Mouse (Mus musculus) hindbrain, postnatal 0 days (tissue): Measurements from ENCODE around the gene Pla2g1b. TPM values are rescaled to one million over a fixed set of nuclear protein-coding genes. Genes with fewer than 3 reads are reported as not detected.

Experiments
- ATAC-seq: fragments of 200-750 bp; cut with Nextera tagmentation; 2 replicates; pipeline ENCODE4 v1.8.0; 2017; ENCODE audit warnings: mild to moderate bottlenecking, moderate TSS enrichment, moderate library complexity
- DNase-seq: peaks from one replicate; pipeline ENCODE4 v3.0.0-alpha.2; 2015; ENCODE audit warnings: low spot score
- H3K27ac ChIP-seq: fragments of 300-500 bp; sonication (generic); 2 replicates; pipeline ENCODE4 v1.5.1; 2014; ENCODE audit warnings: mild to moderate bottlenecking
- H3K27me3 ChIP-seq: fragments of 300-500 bp; sonication (generic); 2 replicates; pipeline ENCODE4 v1.6.1; 2014; ENCODE audit warnings: low read length, mixed read lengths; ENCODE audit not compliant: insufficient read depth
- H3K36me3 ChIP-seq: fragments of 300-500 bp; sonication (generic); 2 replicates; pipeline ENCODE4 v1.6.1; 2014; ENCODE audit warnings: low read length, mixed read lengths; ENCODE audit not compliant: insufficient read depth
- H3K4me1 ChIP-seq: fragments of 300-500 bp; sonication (generic); 2 replicates; pipeline ENCODE4 v1.6.1; 2014; ENCODE audit warnings: antibody characterized with exemption, low read length, mixed read lengths; ENCODE audit not compliant: insufficient read depth
- H3K4me2 ChIP-seq: fragments of 300-500 bp; sonication (generic); 2 replicates; pipeline ENCODE4 v1.6.1; 2014; ENCODE audit warnings: low read depth, mild to moderate bottlenecking, low read length, moderate library complexity, mixed read lengths
- H3K4me3 ChIP-seq: fragments of 300-500 bp; sonication (generic); 2 replicates; pipeline ENCODE4 v1.5.1; 2014; ENCODE audit warnings: low read length
- H3K9ac ChIP-seq: fragments of 300-500 bp; sonication (generic); replicated peaks from 2 replicates; pipeline ENCODE4 v1.6.1; 2014; ENCODE audit warnings: mild to moderate bottlenecking, low read length, moderate library complexity, mixed read lengths
- H3K9me3 ChIP-seq: fragments of 300-500 bp; sonication (generic); 2 replicates; pipeline ENCODE4 v1.6.1; 2016; ENCODE audit warnings: low read length, mixed read lengths
- CTCF ChIP-seq: IDR thresholded peaks from 2 replicates; pipeline ENCODE4 v1.5.1; 2016; ENCODE audit warnings: antibody characterized with exemption, control low read depth, low read depth
- WGBS: fragments of 180-500 bp; shearing (Covaris S2); extraction: QIAGEN DNeasy Blood & Tissue Kit; methylation state at CpG from one replicate; pipeline ENCODE4 v1.1.7; 2014; 5-methylcytosine and 5-hydroxymethylcytosine counted together
- polyA plus RNA-seq: library from polyadenylated mRNA; unstranded; fragments of >200 nt; fragmentation: Nextera tagmentation; extraction: Ambion mirVana; gene quantifications from 2 replicates; pipeline ENCODE4 v1.2.1, GENCODE M21; 2015
- total RNA-seq: library from RNA; depleted of rRNA; stranded (reverse); fragments of >200 nt; gene quantifications from 2 replicates; pipeline ENCODE4 v1.2.3, GENCODE M21; 2014

Pla2g1b gene
- total and polyA plus RNA-seq, 2 experiments from 2014 or later = not detected

DNA sequence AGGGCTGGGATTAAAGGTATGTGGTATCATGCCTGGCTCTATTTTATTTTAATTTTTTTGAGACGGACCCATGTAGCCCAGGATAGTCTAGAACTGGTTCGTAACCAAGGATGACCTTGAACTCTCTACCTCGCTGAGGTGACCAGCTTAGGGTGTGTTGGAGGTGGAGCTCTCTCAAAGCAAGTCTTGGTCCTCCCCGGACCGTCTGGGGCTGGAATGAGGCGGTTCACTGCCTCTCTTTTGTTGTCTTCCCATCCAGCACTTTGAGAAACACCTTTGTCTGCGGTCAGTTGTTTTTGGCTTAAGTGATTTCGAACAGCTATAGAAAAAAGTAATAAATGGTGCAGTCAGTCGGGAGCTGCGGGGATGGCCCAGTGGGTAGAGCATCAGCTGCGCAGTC, 21.9 kb upstream of the Pla2g1b start:
- H3K9ac ChIP-seq = no peak overlapping the region
- no peak overlapping the region for H3K4me3 ChIP-seq
- WGBS = 75% methylated on average over 11 of the region's 11 CpGs
- no peaks in the 10 kb centered on the region for H3K27me3 ChIP-seq
- H3K27ac ChIP-seq = no peak overlapping the region
- ATAC-seq = no peak
- no peaks in the 10 kb centered on the region for H3K9me3 ChIP-seq
- TF ChIP-seq CTCF = no peak
- no peaks in the 10 kb centered on the region for H3K4me1 ChIP-seq
- DNase-seq = no peak
- peaks cover 27% of the 10 kb centered on the region for H3K36me3 ChIP-seq
- H3K4me2 ChIP-seq = no peak overlapping the region

DNA sequence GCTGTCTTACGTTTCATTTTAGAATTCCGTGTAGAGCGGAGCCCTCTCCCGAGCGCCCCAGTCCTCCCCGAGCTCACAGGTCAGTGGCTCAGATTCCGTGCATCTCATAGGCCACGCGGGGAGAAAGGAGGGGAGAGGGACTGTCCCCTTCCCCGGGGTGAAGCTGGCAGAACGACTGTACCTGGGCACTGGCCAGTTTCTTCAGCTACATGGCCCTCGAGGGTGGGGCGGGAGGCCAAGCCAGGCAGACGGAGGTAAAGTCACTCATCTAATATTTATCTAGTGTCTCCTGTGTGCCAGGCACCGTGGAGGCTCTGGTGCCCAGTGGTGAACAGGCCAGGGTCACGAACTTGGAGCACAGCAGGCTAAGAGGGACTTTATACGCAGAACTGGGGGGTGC, 19.0 kb upstream of the Pla2g1b start:
- WGBS = 63% methylated on average over 17 of the region's 17 CpGs
- no peak for DNase-seq
- no peaks in the 10 kb centered on the region for H3K9me3 ChIP-seq
- H3K4me1 ChIP-seq = no peaks in the 10 kb centered on the region
- H3K9ac ChIP-seq = no peak overlapping the region
- no peak overlapping the region for H3K27ac ChIP-seq
- H3K4me3 ChIP-seq = no peak overlapping the region
- no peak for TF ChIP-seq CTCF
- no peaks in the 10 kb centered on the region for H3K27me3 ChIP-seq
- peaks cover 50% of the 10 kb centered on the region for H3K36me3 ChIP-seq
- 0 out of 2 replicates have a peak, but pooled peaks have one; percentile 22 for ATAC-seq
- H3K4me2 ChIP-seq = no peak overlapping the region

DNA sequence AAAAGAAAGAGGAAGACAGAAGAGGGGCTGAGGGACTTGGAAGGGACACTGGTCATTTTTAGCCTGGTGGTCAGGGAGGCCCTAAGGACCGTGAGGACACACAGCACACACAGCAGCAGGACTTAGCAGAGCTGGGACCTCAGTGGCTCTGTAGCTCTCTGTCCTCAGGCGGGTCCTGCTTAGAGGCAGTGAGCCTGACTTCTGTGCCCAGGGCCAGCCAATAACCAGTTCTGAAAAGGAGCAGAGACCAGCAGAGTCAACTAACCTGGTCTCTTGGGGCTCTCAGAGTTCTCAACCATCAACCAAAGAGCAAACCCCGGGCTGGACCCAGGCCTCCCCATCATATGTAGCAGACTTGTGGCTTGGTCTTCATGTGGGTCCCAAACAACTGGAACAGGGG, 16.8 kb upstream of the Pla2g1b start:
- H3K9me3 ChIP-seq = no peaks in the 10 kb centered on the region
- ATAC-seq (no peak), DNase-seq (no peak)
- no peak for TF ChIP-seq CTCF
- H3K4me3 ChIP-seq = no peak overlapping the region
- no peaks in the 10 kb centered on the region for H3K4me1 ChIP-seq
- no peaks in the 10 kb centered on the region for H3K27me3 ChIP-seq
- WGBS = 91% methylated on average over 3 of the region's 3 CpGs
- no peak overlapping the region for H3K4me2 ChIP-seq
- no peak overlapping the region for H3K27ac ChIP-seq
- no peak overlapping the region for H3K9ac ChIP-seq
- H3K36me3 ChIP-seq = peaks cover 54% of the 10 kb centered on the region

DNA sequence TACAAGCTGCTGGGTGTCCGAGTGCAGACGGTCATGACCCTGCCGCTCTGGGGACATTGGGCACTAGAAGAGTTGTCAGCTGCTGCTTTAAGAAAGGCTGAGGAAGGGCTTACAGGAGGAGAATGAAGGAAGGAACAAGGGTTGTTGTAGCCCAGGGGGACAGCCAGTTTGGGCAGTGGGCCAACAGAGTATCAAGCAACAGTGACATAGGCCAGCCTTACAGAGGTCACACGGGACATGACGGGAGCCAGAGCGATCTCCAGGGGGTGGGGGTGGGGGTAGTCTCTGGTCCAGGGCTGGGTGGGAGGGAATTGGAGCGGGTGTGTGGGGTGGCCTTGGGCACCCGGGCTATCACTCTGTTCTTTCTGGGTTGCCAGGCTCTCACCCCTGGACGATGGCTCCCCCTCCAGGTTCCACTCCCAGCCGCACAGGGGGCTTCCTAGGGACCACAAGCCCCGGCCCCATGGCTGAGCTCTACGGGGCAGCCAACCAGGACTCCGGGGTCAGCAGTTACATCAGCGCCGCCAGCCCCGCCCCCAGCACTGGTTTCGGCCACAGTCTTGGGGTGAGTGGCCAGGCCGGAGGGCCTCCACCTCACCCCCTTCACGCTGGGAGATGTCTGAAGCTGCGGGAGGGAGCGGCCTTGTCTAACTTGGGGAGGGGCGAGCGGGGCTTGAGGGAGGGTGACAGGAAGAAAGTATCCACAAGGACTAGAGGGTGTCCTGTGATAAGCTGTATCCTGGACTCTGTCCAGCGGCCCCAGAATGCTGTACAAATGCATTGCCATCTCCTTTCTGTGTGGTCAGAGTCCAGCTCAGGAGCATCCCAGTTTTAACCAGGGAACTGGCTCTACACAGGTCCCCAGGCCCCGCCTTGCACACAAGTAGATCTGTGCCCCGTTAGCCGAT, 15.4 kb upstream of the Pla2g1b start:
- H3K9me3 ChIP-seq = no peaks in the 10 kb centered on the region
- no peak for ATAC-seq
- no peaks in the 10 kb centered on the region for H3K27me3 ChIP-seq
- no peak overlapping the region for H3K9ac ChIP-seq
- H3K27ac ChIP-seq = no peak overlapping the region
- no peaks in the 10 kb centered on the region for H3K4me1 ChIP-seq
- DNase-seq = no peak
- no peak overlapping the region for H3K4me2 ChIP-seq
- 78% methylated on average over 27 of the region's 27 CpGs for WGBS
- H3K36me3 ChIP-seq = peaks cover 42% of the 10 kb centered on the region
- no peak for TF ChIP-seq CTCF
- no peak overlapping the region for H3K4me3 ChIP-seq

DNA sequence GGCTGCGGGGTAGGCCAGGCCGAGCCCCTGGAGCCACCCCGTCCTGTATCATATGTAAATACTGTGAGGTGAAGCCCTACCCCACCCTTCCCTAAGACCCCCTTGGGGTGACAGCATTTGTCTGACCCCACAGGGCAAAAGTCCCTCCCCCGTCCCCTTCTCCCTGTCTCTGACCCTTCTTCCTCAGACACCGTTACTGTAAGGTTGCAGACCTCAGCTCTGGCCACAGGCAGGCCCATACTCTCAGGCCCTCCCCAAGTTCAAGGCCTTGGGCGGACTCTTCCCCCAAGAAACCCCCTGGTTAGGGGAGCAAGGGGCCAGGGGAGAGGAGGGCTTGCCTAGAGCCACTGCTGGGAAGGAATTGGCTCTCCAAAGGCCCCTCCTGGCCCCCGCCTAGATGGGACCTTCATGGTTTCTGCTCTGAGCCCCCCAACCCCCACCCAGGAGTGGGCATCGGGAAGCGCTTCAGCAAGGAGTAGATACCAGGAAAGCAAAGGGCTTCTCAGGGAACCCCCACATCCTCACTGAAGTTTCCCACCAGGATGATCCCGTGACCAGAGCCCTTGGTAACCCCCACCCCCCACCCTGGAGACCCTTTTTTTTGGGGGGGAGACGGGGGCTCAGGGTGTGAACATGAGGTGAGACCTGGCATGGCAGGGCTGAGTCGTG, 11.5 kb upstream of the Pla2g1b start:
- peaks cover 32% of the 10 kb centered on the region for H3K36me3 ChIP-seq
- no peaks in the 10 kb centered on the region for H3K4me1 ChIP-seq

DNA sequence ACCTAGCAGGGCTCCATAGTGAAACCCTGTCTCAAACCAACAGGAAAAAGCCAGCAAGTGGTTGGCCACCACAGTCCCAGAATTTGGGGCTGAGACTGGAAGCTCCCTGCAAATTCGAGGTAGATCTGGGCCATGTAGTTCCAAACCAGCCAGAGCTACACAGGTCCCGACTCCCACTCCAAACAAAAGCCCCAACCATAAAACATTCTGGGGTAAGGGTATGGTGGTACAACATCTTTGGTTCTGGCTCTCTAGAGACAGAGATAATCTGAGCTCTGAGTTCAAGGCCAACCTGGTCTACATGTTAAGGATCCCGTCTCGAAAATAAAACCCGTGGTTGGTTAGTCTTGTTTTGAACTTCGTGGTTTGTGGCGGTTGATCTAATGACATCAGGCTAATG, 10.2 kb upstream of the Pla2g1b start:
- H3K27me3 ChIP-seq = no peaks in the 10 kb centered on the region
- WGBS = 74% methylated on average over 7 of the region's 7 CpGs
- H3K9ac ChIP-seq = no peak overlapping the region
- H3K4me2 ChIP-seq = no peak overlapping the region
- no peak for DNase-seq
- H3K4me3 ChIP-seq = no peak overlapping the region
- H3K27ac ChIP-seq = no peak overlapping the region
- H3K4me1 ChIP-seq = no peaks in the 10 kb centered on the region
- no peak for ATAC-seq
- no peaks in the 10 kb centered on the region for H3K9me3 ChIP-seq
- peaks cover 21% of the 10 kb centered on the region for H3K36me3 ChIP-seq
- no peak for TF ChIP-seq CTCF

More for the DNA sequence above, 11.5 kb upstream of the Pla2g1b start:
- Histone ChIP-seq H3K4me3 (no peak overlapping the region), H3K4me2 (no peak overlapping the region), H3K9ac (no peak overlapping the region), H3K27ac (no peak overlapping the region), H3K9me3 (no peaks in the 10 kb centered on the region), H3K27me3 (no peaks in the 10 kb centered on the region)
- ATAC-seq (0 out of 2 replicates have a peak, but pooled peaks have one; percentile 4), DNase-seq (no peak)
- TF ChIP-seq CTCF = no peak
- WGBS = 77% methylated on average over 12 of the region's 12 CpGs
